Mouse (Mus musculus) limb, embryonic 12.5 days (tissue): ENCODE measurements at regions not wholly inside any gene's neighbourhood (a gene's known extent, or its start where the extent isn't known, plus 50 kb on each side); places are given as distances from the start of the nearest gene placed in this dataset.

Experiments used
- ATAC-seq: fragments of 200-750 bp; cut with Nextera tagmentation; 2 replicates; pipeline ENCODE4 v1.8.0; 2017; ENCODE audit warnings: low read depth, moderate TSS enrichment; ENCODE audit not compliant: insufficient number of reproducible peaks, insufficient read depth, low FRiP score, low TSS enrichment
- H3K27ac ChIP-seq: fragments of 300-500 bp; sonication (generic); 2 replicates; pipeline ENCODE4 v1.5.1; 2016; ENCODE audit warnings: mild to moderate bottlenecking, moderate library complexity
- H3K27me3 ChIP-seq: fragments of 300-500 bp; sonication (generic); 2 replicates; pipeline ENCODE4 v1.6.1; 2016; ENCODE audit warnings: mild to moderate bottlenecking, moderate library complexity
- H3K36me3 ChIP-seq: fragments of 300-500 bp; sonication (generic); 2 replicates; pipeline ENCODE4 v1.6.1; 2016; ENCODE audit warnings: mild to moderate bottlenecking, moderate library complexity
- H3K4me1 ChIP-seq: fragments of 300-500 bp; sonication (generic); replicated peaks from 2 replicates; pipeline ENCODE4 v1.6.1; 2016
- H3K4me2 ChIP-seq: fragments of 300-500 bp; sonication (generic); 2 replicates; pipeline ENCODE4 v1.6.1; 2016; ENCODE audit warnings: mild to moderate bottlenecking, moderate library complexity
- H3K4me3 ChIP-seq: fragments of 300-500 bp; sonication (generic); replicated peaks from 2 replicates; pipeline ENCODE4 v1.5.1; 2016; ENCODE audit warnings: mild to moderate bottlenecking
- H3K9ac ChIP-seq: fragments of 300-500 bp; sonication (generic); replicated peaks from 2 replicates; pipeline ENCODE4 v1.6.1; 2016; ENCODE audit warnings: mild to moderate bottlenecking, moderate library complexity
- H3K9me3 ChIP-seq: fragments of 300-500 bp; sonication (generic); 2 replicates; pipeline ENCODE4 v1.6.1; 2016; ENCODE audit warnings: mild to moderate bottlenecking, moderate library complexity
- WGBS: fragments of 180-500 bp; shearing (Covaris S2); methylation state at CpG from one replicate; pipeline ENCODE4 v1.1.7; 2016; 5-methylcytosine and 5-hydroxymethylcytosine counted together

GRCm38 (mm10) chr3:8751356-8751755 is 858.5 kb downstream of the Zfp704 start:
- Histone ChIP-seq H3K27me3 (no peaks in the 10 kb centered on the region), H3K9me3 (no peaks in the 10 kb centered on the region), H3K4me1 (peaks cover 4% of the 10 kb centered on the region; the same call in 1 of the 2 replicates), H3K36me3 (no peaks in the 10 kb centered on the region), H3K9ac (no peak overlapping the region), H3K27ac (no peak overlapping the region), H3K4me2 (no peak overlapping the region), H3K4me3 (no peak overlapping the region)
- 87% methylated on average over 10 of the region's 10 CpGs for WGBS
- no peak for ATAC-seq

- no peak overlapping the region for H3K4me2 ChIP-seq
- H3K4me1 ChIP-seq = peaks cover 4% of the 10 kb centered on the region; the same call in 1 of the 2 replicates
- H3K9me3 ChIP-seq = no peaks in the 10 kb centered on the region
- H3K27me3 ChIP-seq = no peaks in the 10 kb centered on the region
- no peaks in the 10 kb centered on the region for H3K36me3 ChIP-seq
- no peak for ATAC-seq
- H3K9ac ChIP-seq = no peak overlapping the region
- 74% methylated on average over 4 of the region's 4 CpGs for WGBS
- H3K4me3 ChIP-seq = no peak overlapping the region
- H3K27ac ChIP-seq = no peak overlapping the region
Measured at GRCm38 (mm10) chr3:8750858-8751257, 859.0 kb downstream of the Zfp704 start.

GRCm38 (mm10) chr3:8750162-8750561 is 859.7 kb downstream of the Zfp704 start:
- Histone ChIP-seq H3K27me3 (no peaks in the 10 kb centered on the region), H3K27ac (no peak overlapping the region), H3K4me2 (no peak overlapping the region), H3K4me1 (peaks cover 4% of the 10 kb centered on the region; the same call in 1 of the 2 replicates), H3K9ac (no peak overlapping the region), H3K4me3 (no peak overlapping the region), H3K36me3 (no peaks in the 10 kb centered on the region), H3K9me3 (no peaks in the 10 kb centered on the region)
- no peak for ATAC-seq
- WGBS = 85% methylated on average over 11 of the region's 11 CpGs

- H3K4me1 ChIP-seq = no peaks in the 10 kb centered on the region
- no peak overlapping the region for H3K9ac ChIP-seq
- H3K36me3 ChIP-seq = no peaks in the 10 kb centered on the region
- no peak overlapping the region for H3K4me2 ChIP-seq
- WGBS = 89% methylated on average over 4 of the region's 4 CpGs
- H3K4me3 ChIP-seq = no peak overlapping the region
- no peak overlapping the region for H3K27ac ChIP-seq
- H3K9me3 ChIP-seq = no peaks in the 10 kb centered on the region
- ATAC-seq = no peak
- H3K27me3 ChIP-seq = no peaks in the 10 kb centered on the region
Measured at GRCm38 (mm10) chr3:8747201-8747600, 862.7 kb downstream of the Zfp704 start.

GRCm38 (mm10) chr3:8746677-8747076 is 863.2 kb downstream of the Zfp704 start:
- H3K4me2 ChIP-seq = no peak overlapping the region
- no peaks in the 10 kb centered on the region for H3K36me3 ChIP-seq
- 92% methylated on average over 3 of the region's 3 CpGs for WGBS
- no peak overlapping the region for H3K9ac ChIP-seq
- H3K27me3 ChIP-seq = no peaks in the 10 kb centered on the region
- H3K4me3 ChIP-seq = no peak overlapping the region
- no peaks in the 10 kb centered on the region for H3K4me1 ChIP-seq
- H3K9me3 ChIP-seq = no peaks in the 10 kb centered on the region
- no peak overlapping the region for H3K27ac ChIP-seq
- ATAC-seq = no peak

- Histone ChIP-seq H3K36me3 (no peaks in the 10 kb centered on the region), H3K9ac (no peak overlapping the region), H3K27me3 (no peaks in the 10 kb centered on the region), H3K9me3 (no peaks in the 10 kb centered on the region), H3K4me2 (no peak overlapping the region), H3K4me1 (no peaks in the 10 kb centered on the region), H3K27ac (no peak overlapping the region), H3K4me3 (no peak overlapping the region)
- no peak for ATAC-seq
- 94% methylated on average over 1 of the region's 1 CpGs for WGBS
Measured at GRCm38 (mm10) chr3:8746037-8746436, 863.8 kb downstream of the Zfp704 start.

GRCm38 (mm10) chr3:8744857-8745256 is 865.0 kb downstream of the Zfp704 start:
- H3K36me3 ChIP-seq = no peaks in the 10 kb centered on the region
- no peak overlapping the region for H3K9ac ChIP-seq
- no peaks in the 10 kb centered on the region for H3K4me1 ChIP-seq
- H3K4me2 ChIP-seq = no peak overlapping the region
- no peak overlapping the region for H3K4me3 ChIP-seq
- H3K27me3 ChIP-seq = no peaks in the 10 kb centered on the region
- WGBS = 65% methylated on average over 6 of the region's 6 CpGs
- no peak for ATAC-seq
- no peaks in the 10 kb centered on the region for H3K9me3 ChIP-seq
- no peak overlapping the region for H3K27ac ChIP-seq

- WGBS = 76% methylated on average over 7 of the region's 7 CpGs
- Histone ChIP-seq H3K4me2 (no peak overlapping the region), H3K9me3 (no peaks in the 10 kb centered on the region), H3K36me3 (no peaks in the 10 kb centered on the region), H3K9ac (no peak overlapping the region), H3K4me1 (no peaks in the 10 kb centered on the region; the same call in 1 of the 2 replicates), H3K27ac (no peak overlapping the region), H3K27me3 (no peaks in the 10 kb centered on the region), H3K4me3 (no peak overlapping the region)
- no peak for ATAC-seq
Measured at GRCm38 (mm10) chr3:8743650-8744049, 866.2 kb downstream of the Zfp704 start.

- Histone ChIP-seq H3K4me1 (peaks cover 2% of the 10 kb centered on the region), H3K4me2 (no peak overlapping the region), H3K36me3 (no peaks in the 10 kb centered on the region), H3K27ac (no peak overlapping the region), H3K9me3 (no peaks in the 10 kb centered on the region), H3K9ac (no peak overlapping the region), H3K4me3 (no peak overlapping the region), H3K27me3 (no peaks in the 10 kb centered on the region)
- 86% methylated on average over 8 of the region's 8 CpGs for WGBS
- ATAC-seq = no peak
Measured at GRCm38 (mm10) chr3:8741266-8742023, 868.4 kb downstream of the Zfp704 start.

- ATAC-seq = no peak
- H3K36me3 ChIP-seq = no peaks in the 10 kb centered on the region
- H3K27me3 ChIP-seq = no peaks in the 10 kb centered on the region
- H3K27ac ChIP-seq = no peak overlapping the region
- no peaks in the 10 kb centered on the region for H3K9me3 ChIP-seq
- peaks cover 7% of the 10 kb centered on the region for H3K4me1 ChIP-seq
- WGBS = 73% methylated on average over 5 of the region's 5 CpGs
- no peak overlapping the region for H3K4me3 ChIP-seq
- no peak overlapping the region for H3K4me2 ChIP-seq
- no peak overlapping the region for H3K9ac ChIP-seq
Measured at GRCm38 (mm10) chr3:8740710-8741109, 869.2 kb downstream of the Zfp704 start.

- no peaks in the 10 kb centered on the region for H3K27me3 ChIP-seq
- no peak for ATAC-seq
- H3K4me3 ChIP-seq = no peak overlapping the region
- H3K36me3 ChIP-seq = no peaks in the 10 kb centered on the region
- H3K4me2 ChIP-seq = no peak overlapping the region
- no peaks in the 10 kb centered on the region for H3K9me3 ChIP-seq
- no peak overlapping the region for H3K9ac ChIP-seq
- H3K4me1 ChIP-seq = peaks cover 7% of the 10 kb centered on the region
- WGBS = 75% methylated on average over 14 of the region's 14 CpGs
- no peak overlapping the region for H3K27ac ChIP-seq
Measured at GRCm38 (mm10) chr3:8739299-8739698, 870.6 kb downstream of the Zfp704 start.
